Mouse (Mus musculus): ENCODE data around the gene Tapt1.

GRCm38 (mm10) chr5:44258163-44258562, 31.7 kb upstream of the Tapt1 start:
- TF ChIP-seq POLR2A (IDR thresholded peaks at IDR 0.05; ENCODE audit: borderline replicate concordance, control insufficient read depth, low read depth, low read length) (no peak), CTCF (IDR thresholded peaks at IDR 0.05; ENCODE audit: control insufficient read depth, insufficient read depth, low read length) (peak; percentile 50; the same call in 1 of the 2 replicates)

Measured in bone marrow, adult 2 months (tissue).